Mouse (Mus musculus) central nervous system, embryonic 18 days (tissue): ENCODE data around the gene Gm9112. TPM values are rescaled to one million over a fixed set of nuclear protein-coding genes. Genes with fewer than 3 reads are reported as not detected.

Source experiments
- polyA plus RNA-seq: library from polyadenylated mRNA; depleted of rRNA; stranded (reverse); fragments of >200 nt; gene quantifications from 2 replicates; pipeline ENCODE4 v1.2.3, GENCODE M21; 2012; rRNA removed

The Gm9112 gene
- not detected in 2 replicates for polyA plus RNA-seq

GRCm38 (mm10) chrX:102707535-102707934 lies at the start of gene Gm9112, which contains the start of gene Dmrtc1b:
TSS of gene Gm9112 (minus strand) at chrX:102707635.
TSS of gene Dmrtc1b (plus strand) at chrX:102707865.

GRCm38 (mm10) chrX:102686872-102687271 lies 20.6 kb downstream of the Gm9112 start, which contains the start of gene Gm3880:
TSS of gene Gm3880 (minus strand) at chrX:102686972.

Other genes starting within 250 kb of the Gm9112 start
- 13.1 and 13.6 TPM in 2 replicates for gene Hdac8, start 202.3 kb downstream of the Gm9112 start, polyA plus RNA-seq
- gene Phka1, start 63.4 kb downstream of the Gm9112 start, polyA plus RNA-seq, result 8.4 and 10.8 TPM in 2 replicates
- gene Gm3880, start 20.7 kb downstream of the Gm9112 start, polyA plus RNA-seq, result not detected in 2 replicates
- gene Dmrtc1b, start 230 bp upstream of the Gm9112 start, polyA plus RNA-seq, result not detected in 2 replicates
- gene Dmrtc1c1, start 95.3 kb upstream of the Gm9112 start, polyA plus RNA-seq, result not detected in 2 replicates
- gene Dmrtc1c2, start 147.0 kb upstream of the Gm9112 start, polyA plus RNA-seq, result not detected in 2 replicates
- not detected in 2 replicates for gene 1700031F05Rik, start 160.3 kb upstream of the Gm9112 start, polyA plus RNA-seq
- 1.1 and 1.5 TPM in 2 replicates for gene Dmrtc1a, start 201.1 kb upstream of the Gm9112 start, polyA plus RNA-seq
- not detected in 2 replicates for gene 1700011M02Rik, start 201.3 kb upstream of the Gm9112 start, polyA plus RNA-seq
- gene 1700018G05Rik, start 220.7 kb upstream of the Gm9112 start, polyA plus RNA-seq, result not detected in 2 replicates